Mouse (Mus musculus) MEL (cell line): ENCODE results near the gene Npas3.

Experiments used
- CHD2 ChIP-seq: IDR thresholded peaks from 2 replicates; pipeline ENCODE4 v1.6.1; 2011; ENCODE audit warnings: low read length, improper control_type of control experiment
- CTCF ChIP-seq, 3 experiments: IDR thresholded peaks in 2 of 3; conservative IDR thresholded peaks in 1 of 3; 2 replicates each; pipeline ENCODE4 v1.5.1; 2011 to 2012; ENCODE audit warnings: low read length in 3 of 3, low read depth in 2 of 3, mild to moderate bottlenecking in 2 of 3, improper control_type of control experiment in 1 of 3, inconsistent platforms in 1 of 3, mixed read lengths in 1 of 3, moderate library complexity in 1 of 3; ENCODE audit not compliant: control insufficient read depth in 1 of 3, insufficient read depth in 1 of 3, poor library complexity in 1 of 3, severe bottlenecking in 1 of 3
- GATA1 ChIP-seq: IDR thresholded peaks from 2 replicates; pipeline ENCODE4 v1.6.1; 2011; ENCODE audit warnings: low read depth, low read length, improper control_type of control experiment
- JUND ChIP-seq: IDR thresholded peaks from 2 replicates; pipeline ENCODE4 v1.6.1; 2011; ENCODE audit warnings: low read depth, mild to moderate bottlenecking, improper control_type of control experiment, low read length
- MYC ChIP-seq: IDR thresholded peaks from 2 replicates; pipeline ENCODE4 v1.6.1; 2011; ENCODE audit warnings: low read depth, mild to moderate bottlenecking, low read length, improper control_type of control experiment, moderate library complexity
- RCOR1 ChIP-seq: IDR thresholded peaks from 2 replicates; pipeline ENCODE4 v1.6.1; 2012; ENCODE audit warnings: low read depth, mild to moderate bottlenecking, inconsistent platforms, low read length, improper control_type of control experiment

DNA sequence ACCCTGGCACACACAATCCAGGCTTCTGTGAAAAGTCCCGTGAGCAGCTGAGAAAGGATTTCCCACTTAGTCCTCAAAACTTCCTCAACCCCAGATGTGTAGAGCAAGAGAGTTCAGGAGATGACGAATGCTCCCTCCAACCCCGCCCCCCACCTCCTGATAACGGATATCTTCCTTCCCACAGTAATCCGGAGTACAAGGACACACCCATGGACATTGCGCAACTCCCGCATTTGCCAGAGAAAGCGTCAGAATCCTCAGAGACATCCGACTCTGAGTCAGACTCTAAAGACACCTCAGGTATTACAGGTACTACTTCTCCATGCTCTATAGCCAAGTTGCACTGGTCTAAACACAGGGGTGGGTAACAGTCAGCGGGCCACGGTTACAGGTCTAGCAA is 817.1 kb downstream of the Npas3 start:
- no peak for TF ChIP-seq MYC
- no peak for TF ChIP-seq CTCF (IDR thresholded peaks at IDR 0.05 in 2 of 3, conservative IDR thresholded peaks at IDR 0.05 in 1 of 3; ENCODE audit: control insufficient read depth in 1 of 3, insufficient read depth in 1 of 3, low read depth in 2 of 3, low read length in 3 of 3, poor library complexity in 1 of 3, severe bottlenecking in 1 of 3)
- no peak for TF ChIP-seq JUND
- TF ChIP-seq GATA1, result no peak
- no peak for TF ChIP-seq RCOR1
- no peak for TF ChIP-seq CHD2
